Mouse (Mus musculus): ENCODE data around the gene Cyp1b1.

DNA sequence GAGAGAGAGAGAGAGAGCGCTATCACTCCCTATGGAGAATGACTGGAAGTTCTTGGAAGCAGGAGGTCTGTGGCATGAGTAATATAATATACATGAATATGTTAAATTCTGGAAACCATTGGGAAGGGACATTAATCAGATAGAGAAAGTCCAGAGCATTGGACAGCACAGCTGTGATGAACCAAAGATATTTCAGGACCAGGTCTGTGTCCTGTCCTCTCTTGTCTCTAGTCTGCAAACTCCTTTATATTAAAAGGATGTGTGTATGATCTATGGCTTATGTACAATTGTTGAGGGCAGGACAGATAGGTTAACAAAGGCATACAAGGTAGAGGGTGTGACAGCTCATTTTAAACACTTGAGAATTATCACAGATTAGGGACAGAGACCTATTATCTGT is 28.6 kb upstream of the Cyp1b1 start:
- TF ChIP-seq CTCF (conservative IDR thresholded peaks at IDR 0.05; ENCODE audit: low read length): no peak
- TF ChIP-seq POU5F1 (IDR thresholded peaks at IDR 0.05; ENCODE audit: borderline replicate concordance, low read length): no peak
